Mouse (Mus musculus) lung, embryonic 16.5 days (tissue): ENCODE measurements around the gene Rhof. TPM values are rescaled to one million over a fixed set of nuclear protein-coding genes. Genes with fewer than 3 reads are reported as not detected.
A peak's percentile ranks its signal among the peaks of the same experiment; 100 is the strongest.
"Not testable (repeated sequence)": the region's sequence is repeated elsewhere in the genome, so short reads cannot be mapped to it uniquely, and the experiment has no call there.

Experiments
- ATAC-seq: fragments of 200-750 bp; cut with Nextera tagmentation; 2 replicates; pipeline ENCODE4 v1.8.0; 2017; ENCODE audit warnings: low read depth, mild to moderate bottlenecking, moderate library complexity
- H3K27ac ChIP-seq: fragments of 300-500 bp; sonication (generic); 2 replicates; pipeline ENCODE4 v1.5.1; 2014; ENCODE audit warnings: mild to moderate bottlenecking, control low read depth, low read length
- H3K27me3 ChIP-seq: fragments of 300-500 bp; sonication (generic); 2 replicates; pipeline ENCODE4 v1.6.1; 2014; ENCODE audit warnings: low read depth, low read length, mixed read lengths; ENCODE audit not compliant: control insufficient read depth, insufficient read depth
- H3K36me3 ChIP-seq: fragments of 300-500 bp; sonication (generic); 2 replicates; pipeline ENCODE4 v1.6.1; 2014; ENCODE audit warnings: low read length; ENCODE audit not compliant: control insufficient read depth, insufficient read depth
- H3K4me1 ChIP-seq: fragments of 300-500 bp; sonication (generic); replicated peaks from 2 replicates; pipeline ENCODE4 v1.6.1; 2014; ENCODE audit warnings: low read length, mixed read lengths; ENCODE audit not compliant: control insufficient read depth, insufficient read depth
- H3K4me2 ChIP-seq: fragments of 300-500 bp; sonication (generic); 2 replicates; pipeline ENCODE4 v1.6.1; 2014; ENCODE audit warnings: low read depth, low read length, control low read depth
- H3K4me3 ChIP-seq: fragments of 300-500 bp; sonication (generic); 2 replicates; pipeline ENCODE4 v1.5.1; 2014; ENCODE audit warnings: mild to moderate bottlenecking, low read length, control low read depth
- H3K9ac ChIP-seq: fragments of 300-500 bp; sonication (generic); 2 replicates; pipeline ENCODE4 v1.6.1; 2014; ENCODE audit warnings: low read length, control low read depth
- H3K9me3 ChIP-seq: fragments of 300-500 bp; sonication (generic); 2 replicates; pipeline ENCODE4 v1.6.1; 2016; ENCODE audit warnings: low read length; ENCODE audit not compliant: control insufficient read depth
- WGBS: fragments of 180-500 bp; shearing (Covaris S2); extraction: QIAGEN DNeasy Blood & Tissue Kit; methylation state at CpG from one replicate; pipeline ENCODE4 v1.1.7; 2014; 5-methylcytosine and 5-hydroxymethylcytosine counted together
- polyA plus RNA-seq: library from polyadenylated mRNA; unstranded; fragments of >200 nt; fragmentation: Nextera tagmentation; extraction: Ambion mirVana; gene quantifications from 2 replicates; pipeline ENCODE4 v1.2.1, GENCODE M21; 2015

The Rhof gene
- polyA plus RNA-seq, 1 experiment from 2014 or later, result 5.3 TPM

- no peaks in the 10 kb centered on the region for H3K9me3 ChIP-seq
- no peaks in the 10 kb centered on the region for H3K27me3 ChIP-seq
- no peaks in the 10 kb centered on the region for H3K36me3 ChIP-seq
- H3K4me2 ChIP-seq, result 0 out of 2 replicates have a peak within 1 kb of the TSS, but pooled peaks have one; percentile 8
- H3K4me3 ChIP-seq, result no peak within 1 kb of the TSS
- no peak within 1 kb of the TSS for H3K9ac ChIP-seq
- no peak within 1 kb of the TSS for H3K27ac ChIP-seq
- 83% methylated on average over 12 of the region's 12 CpGs for WGBS
- no peak for ATAC-seq
- H3K4me1 ChIP-seq, result peaks cover 3% of the 10 kb centered on the region; the same call in 1 of the 2 replicates
Measured at GRCm38 (mm10) chr5:123068115-123068514, 64.4 kb downstream of the Rhof start, which contains the start of gene Tmem120b. Gene Tmem120b, plus strand, starts transcription at chr5:123068415.

GRCm38 (mm10) chr5:123067395-123067995 lies 65.0 kb downstream of the Rhof start:
- Histone ChIP-seq H3K4me1 (peaks cover 3% of the 10 kb centered on the region; the same call in 1 of the 2 replicates), H3K27ac (no peak overlapping the region), H3K4me3 (no peak overlapping the region), H3K4me2 (0 out of 2 replicates have a peak overlapping the region, but pooled peaks have one; percentile 8), H3K27me3 (no peaks in the 10 kb centered on the region), H3K36me3 (no peaks in the 10 kb centered on the region), H3K9ac (no peak overlapping the region), H3K9me3 (no peaks in the 10 kb centered on the region)
- peak; percentile 84 for ATAC-seq
- 7% methylated on average over 6 of the region's 6 CpGs for WGBS

- no peak overlapping the region for H3K27ac ChIP-seq
- H3K4me3 ChIP-seq, result no peak overlapping the region
- H3K4me1 ChIP-seq, result peaks cover 9% of the 10 kb centered on the region
- no peak for ATAC-seq
- H3K4me2 ChIP-seq, result no peak overlapping the region
- WGBS, result 25% methylated on average over 6 of the region's 6 CpGs
- no peaks in the 10 kb centered on the region for H3K9me3 ChIP-seq
- H3K36me3 ChIP-seq, result no peaks in the 10 kb centered on the region
- no peak overlapping the region for H3K9ac ChIP-seq
- H3K27me3 ChIP-seq, result no peaks in the 10 kb centered on the region
Measured at GRCm38 (mm10) chr5:123064207-123064606, 68.3 kb downstream of the Rhof start.

- no peaks in the 10 kb centered on the region for H3K27me3 ChIP-seq
- no peak overlapping the region for H3K27ac ChIP-seq
- no peaks in the 10 kb centered on the region for H3K9me3 ChIP-seq
- no peak overlapping the region for H3K9ac ChIP-seq
- ATAC-seq, result no peak
- 80% methylated on average over 3 of the region's 3 CpGs for WGBS
- H3K4me1 ChIP-seq, result peaks cover 14% of the 10 kb centered on the region
- H3K36me3 ChIP-seq, result no peaks in the 10 kb centered on the region
- no peak overlapping the region for H3K4me3 ChIP-seq
- H3K4me2 ChIP-seq, result no peak overlapping the region
Measured at GRCm38 (mm10) chr5:123063141-123063540, 69.4 kb downstream of the Rhof start.

GRCm38 (mm10) chr5:123061402-123061749 lies 71.1 kb downstream of the Rhof start:
- H3K27ac ChIP-seq, H3K9ac ChIP-seq, ATAC-seq, H3K9me3 ChIP-seq, H3K27me3 ChIP-seq, H3K4me3 ChIP-seq, H3K36me3 ChIP-seq, H3K4me2 ChIP-seq: not testable (repeated sequence)
- H3K4me1 ChIP-seq, result peaks cover 14% of the 10 kb centered on the region
- WGBS, result 75% methylated on average over 6 of the region's 6 CpGs

GRCm38 (mm10) chr5:123060706-123061401 lies 71.6 kb downstream of the Rhof start:
- Histone ChIP-seq H3K4me2 (no peak overlapping the region), H3K9ac (no peak overlapping the region)

GRCm38 (mm10) chr5:123059757-123060520 lies 72.6 kb downstream of the Rhof start:
- Histone ChIP-seq H3K27ac (no peak overlapping the region), H3K9me3 (no peaks in the 10 kb centered on the region), H3K4me3 (no peak overlapping the region), H3K4me2 (peak overlapping the region; percentile 15), H3K9ac (0 out of 2 replicates have a peak overlapping the region, but pooled peaks have one; percentile 6), H3K36me3 (no peaks in the 10 kb centered on the region), H3K4me1 (peaks cover 14% of the 10 kb centered on the region), H3K27me3 (no peaks in the 10 kb centered on the region)
- 10% methylated on average over 14 of the region's 14 CpGs for WGBS
- no peak for ATAC-seq

More at GRCm38 (mm10) chr5:123060706-123061401, 71.6 kb downstream of the Rhof start:
- Histone ChIP-seq H3K27ac (no peak overlapping the region), H3K27me3 (no peaks in the 10 kb centered on the region), H3K4me3 (no peak overlapping the region), H3K4me1 (peaks cover 14% of the 10 kb centered on the region), H3K9me3 (no peaks in the 10 kb centered on the region), H3K36me3 (no peaks in the 10 kb centered on the region)
- WGBS, result 67% methylated on average over 9 of the region's 9 CpGs
- ATAC-seq, result no peak

GRCm38 (mm10) chr5:123058251-123059102 lies 74.0 kb downstream of the Rhof start:
- H3K4me1 ChIP-seq, result peaks cover 12% of the 10 kb centered on the region
- 32% methylated on average over 16 of the region's 16 CpGs for WGBS
- H3K4me3 ChIP-seq, result peak overlapping the region; percentile 54
- H3K9ac ChIP-seq, result peak overlapping the region; percentile 69
- peak overlapping the region; percentile 58 for H3K4me2 ChIP-seq
- H3K27ac ChIP-seq, result peak overlapping the region; percentile 62
- no peaks in the 10 kb centered on the region for H3K9me3 ChIP-seq
- ATAC-seq, result no peak
- no peaks in the 10 kb centered on the region for H3K27me3 ChIP-seq
- H3K36me3 ChIP-seq, result no peaks in the 10 kb centered on the region
